Mouse (Mus musculus) lung, adult 2 months (tissue): Measurements from ENCODE around the gene Tet3.

Experiments
- CTCF ChIP-seq: fragments of 200-500 bp; IDR thresholded peaks from 2 replicates; pipeline ENCODE4 v1.5.1; 2011; ENCODE audit warnings: mild to moderate bottlenecking, low read length, control low read depth; ENCODE audit not compliant: insufficient read depth
- POLR2A ChIP-seq: fragments of 200-500 bp; IDR thresholded peaks from 2 replicates; pipeline ENCODE4 v1.6.1; 2011; ENCODE audit warnings: low read depth, mild to moderate bottlenecking, control low read depth, low read length, borderline replicate concordance; ENCODE audit errors: extremely low read depth

DNA sequence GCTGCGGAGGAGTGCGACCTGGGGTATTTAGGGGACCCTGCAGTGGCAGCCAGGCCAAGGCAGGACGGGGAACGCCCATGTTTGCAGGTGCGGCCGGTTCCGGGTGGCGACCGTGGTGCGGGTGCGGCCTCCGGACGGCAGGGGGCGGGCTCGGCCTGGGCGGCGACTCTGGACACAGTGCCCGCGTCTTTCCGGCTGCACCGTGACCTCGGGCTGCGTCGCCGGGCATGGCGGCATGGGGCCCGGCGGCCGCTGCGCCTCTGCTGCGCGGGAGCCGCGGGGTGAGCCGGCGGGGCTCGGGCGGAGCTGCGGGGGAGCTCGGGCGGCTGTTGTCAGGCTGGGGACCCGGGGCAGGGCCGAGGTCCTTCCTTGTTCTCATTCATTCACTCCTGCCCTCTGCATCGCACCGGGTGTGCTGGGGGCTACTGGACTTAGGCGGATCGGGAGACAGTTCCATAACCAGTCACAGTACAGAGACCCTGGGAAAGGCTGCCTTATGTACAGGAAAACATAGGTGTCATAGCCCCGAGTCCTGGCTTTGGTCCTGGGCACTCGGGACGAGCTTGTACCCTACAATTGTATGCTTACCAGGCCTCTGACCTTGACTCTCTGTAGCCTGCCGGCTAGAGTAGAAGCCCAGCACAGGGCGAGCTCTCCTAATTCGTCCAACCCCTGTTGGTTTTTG lies 109.5 kb downstream of the Tet3 start:
- TF ChIP-seq CTCF (peak; percentile 49), POLR2A (peak; percentile 42; the same call in 1 of the 2 replicates)
